Mouse (Mus musculus) midbrain, embryonic 12.5 days (tissue): ENCODE measurements around the gene Hydin. TPM values are rescaled to one million over a fixed set of nuclear protein-coding genes. Genes with fewer than 3 reads are reported as not detected.

Experiments
- ATAC-seq: fragments of 200-750 bp; cut with Nextera tagmentation; 2 replicates; pipeline ENCODE4 v1.8.0; 2017; ENCODE audit warnings: low read depth, moderate TSS enrichment, moderate library complexity; ENCODE audit not compliant: low FRiP score
- H3K27ac ChIP-seq: fragments of 300-500 bp; sonication (generic); replicated peaks from 2 replicates; pipeline ENCODE4 v1.5.1; 2016; ENCODE audit warnings: mild to moderate bottlenecking
- H3K27me3 ChIP-seq: fragments of 300-500 bp; sonication (generic); 2 replicates; pipeline ENCODE4 v1.6.1; 2016; ENCODE audit warnings: mild to moderate bottlenecking
- H3K36me3 ChIP-seq: fragments of 300-500 bp; sonication (generic); 2 replicates; pipeline ENCODE4 v1.6.1; 2016
- H3K4me1 ChIP-seq: fragments of 300-500 bp; sonication (generic); 2 replicates; pipeline ENCODE4 v1.6.1; 2016
- H3K4me2 ChIP-seq: fragments of 300-500 bp; sonication (generic); replicated peaks from 2 replicates; pipeline ENCODE4 v1.6.1; 2016; ENCODE audit warnings: mild to moderate bottlenecking, moderate library complexity
- H3K4me3 ChIP-seq: fragments of 300-500 bp; sonication (generic); 2 replicates; pipeline ENCODE4 v1.5.1; 2016; ENCODE audit warnings: mild to moderate bottlenecking
- H3K9ac ChIP-seq: fragments of 300-500 bp; sonication (generic); replicated peaks from 2 replicates; pipeline ENCODE4 v1.6.1; 2016; ENCODE audit warnings: mild to moderate bottlenecking, moderate library complexity
- H3K9me3 ChIP-seq: fragments of 300-500 bp; sonication (generic); 2 replicates; pipeline ENCODE4 v1.6.1; 2016; ENCODE audit warnings: mild to moderate bottlenecking
- WGBS: fragments of 180-500 bp; shearing (Covaris S2); methylation state at CpG from one replicate; pipeline ENCODE4 v1.1.7; 2016; 5-methylcytosine and 5-hydroxymethylcytosine counted together
- polyA plus RNA-seq: library from polyadenylated mRNA; unstranded; fragments of >200 nt; fragmentation: Nextera tagmentation; extraction: Ambion mirVana; gene quantifications from 2 replicates; pipeline ENCODE4 v1.2.1, GENCODE M21; 2016

Gene Hydin
- polyA plus RNA-seq, 1 experiment from 2014 or later: 0.03 TPM

- ATAC-seq: no peak
- H3K4me2 ChIP-seq: no peak overlapping the region
- H3K4me1 ChIP-seq: no peaks in the 10 kb centered on the region
- no peaks in the 10 kb centered on the region for H3K36me3 ChIP-seq
- H3K4me3 ChIP-seq: no peak overlapping the region
- no peak overlapping the region for H3K27ac ChIP-seq
- H3K9ac ChIP-seq: no peak overlapping the region
- H3K27me3 ChIP-seq: no peaks in the 10 kb centered on the region
- no peaks in the 10 kb centered on the region for H3K9me3 ChIP-seq
- WGBS: 81% methylated on average over 4 of the region's 4 CpGs
Observed at GRCm38 (mm10) chr8:110626431-110626830, 359.7 kb downstream of the Hydin start.

GRCm38 (mm10) chr8:110629245-110630063, 362.7 kb downstream of the Hydin start:
- Histone ChIP-seq H3K4me2 (no peak overlapping the region), H3K9me3 (no peaks in the 10 kb centered on the region), H3K4me1 (no peaks in the 10 kb centered on the region), H3K9ac (no peak overlapping the region), H3K4me3 (no peak overlapping the region), H3K36me3 (peaks cover 26% of the 10 kb centered on the region), H3K27ac (no peak overlapping the region), H3K27me3 (no peaks in the 10 kb centered on the region)
- ATAC-seq: no peak
- 69% methylated on average over 9 of the region's 9 CpGs for WGBS

- no peak overlapping the region for H3K4me3 ChIP-seq
- no peaks in the 10 kb centered on the region for H3K27me3 ChIP-seq
- peaks cover 33% of the 10 kb centered on the region for H3K36me3 ChIP-seq
- H3K4me1 ChIP-seq: no peaks in the 10 kb centered on the region
- WGBS: 97% methylated on average over 3 of the region's 3 CpGs
- H3K27ac ChIP-seq: no peak overlapping the region
- no peaks in the 10 kb centered on the region for H3K9me3 ChIP-seq
- H3K9ac ChIP-seq: no peak overlapping the region
- no peak for ATAC-seq
- H3K4me2 ChIP-seq: no peak overlapping the region
Observed at GRCm38 (mm10) chr8:110630079-110630478, 363.3 kb downstream of the Hydin start.

- Histone ChIP-seq H3K27ac (no peak overlapping the region), H3K9me3 (no peaks in the 10 kb centered on the region), H3K4me1 (no peaks in the 10 kb centered on the region), H3K27me3 (no peaks in the 10 kb centered on the region), H3K4me3 (no peak overlapping the region), H3K9ac (no peak overlapping the region), H3K4me2 (no peak overlapping the region), H3K36me3 (peaks cover 38% of the 10 kb centered on the region)
- WGBS: 90% methylated on average over 8 of the region's 8 CpGs
- no peak for ATAC-seq
Observed at GRCm38 (mm10) chr8:110630571-110631071, 363.8 kb downstream of the Hydin start.

GRCm38 (mm10) chr8:110631201-110631600, 364.4 kb downstream of the Hydin start:
- H3K4me1 ChIP-seq: no peaks in the 10 kb centered on the region
- WGBS: 93% methylated on average over 7 of the region's 7 CpGs
- H3K27ac ChIP-seq: no peak overlapping the region
- no peak overlapping the region for H3K4me2 ChIP-seq
- peaks cover 44% of the 10 kb centered on the region for H3K36me3 ChIP-seq
- no peak overlapping the region for H3K9ac ChIP-seq
- no peaks in the 10 kb centered on the region for H3K27me3 ChIP-seq
- H3K9me3 ChIP-seq: no peaks in the 10 kb centered on the region
- no peak overlapping the region for H3K4me3 ChIP-seq
- ATAC-seq: no peak

- Histone ChIP-seq H3K27me3 (no peaks in the 10 kb centered on the region), H3K36me3 (peaks cover 70% of the 10 kb centered on the region), H3K27ac (no peak overlapping the region), H3K9ac (no peak overlapping the region), H3K4me3 (no peak overlapping the region), H3K9me3 (no peaks in the 10 kb centered on the region), H3K4me2 (no peak overlapping the region), H3K4me1 (no peaks in the 10 kb centered on the region)
- ATAC-seq: no peak
- WGBS: 92% methylated on average over 3 of the region's 3 CpGs
Observed at GRCm38 (mm10) chr8:110633814-110634213, 367.0 kb downstream of the Hydin start.

- WGBS: 95% methylated on average over 6 of the region's 6 CpGs
- H3K4me3 ChIP-seq: no peak overlapping the region
- no peak overlapping the region for H3K27ac ChIP-seq
- H3K27me3 ChIP-seq: no peaks in the 10 kb centered on the region
- H3K4me2 ChIP-seq: no peak overlapping the region
- ATAC-seq: no peak
- no peaks in the 10 kb centered on the region for H3K4me1 ChIP-seq
- H3K9me3 ChIP-seq: no peaks in the 10 kb centered on the region
- H3K36me3 ChIP-seq: peaks cover 72% of the 10 kb centered on the region
- H3K9ac ChIP-seq: no peak overlapping the region
Observed at GRCm38 (mm10) chr8:110636182-110636581, 369.4 kb downstream of the Hydin start.

DNA sequence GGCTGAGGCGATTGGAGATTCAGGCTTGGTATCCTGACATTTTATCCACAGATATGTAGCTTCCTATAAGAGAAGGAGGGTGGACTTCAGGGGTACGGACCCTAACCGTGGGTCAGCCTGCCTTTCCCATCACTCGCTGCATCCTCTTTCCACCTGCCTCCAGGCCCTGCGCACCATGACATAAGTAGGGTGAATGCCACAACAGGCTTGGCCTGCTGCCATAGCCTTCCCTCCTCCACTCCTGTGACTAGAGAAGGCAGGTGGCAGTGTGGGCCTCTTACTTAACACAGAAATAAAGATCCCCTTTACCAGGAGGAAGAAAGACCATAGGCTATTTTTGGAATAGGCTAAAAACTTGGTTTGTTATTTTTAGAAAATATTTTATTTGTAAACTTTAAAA, 375.6 kb downstream of the Hydin start:
- H3K36me3 ChIP-seq: peaks cover 41% of the 10 kb centered on the region
- 92% methylated on average over 5 of the region's 5 CpGs for WGBS

GRCm38 (mm10) chr8:110643177-110643576, 376.4 kb downstream of the Hydin start:
- H3K9me3 ChIP-seq: no peaks in the 10 kb centered on the region
- no peaks in the 10 kb centered on the region for H3K4me1 ChIP-seq
- H3K9ac ChIP-seq: no peak overlapping the region
- no peak for ATAC-seq
- H3K4me2 ChIP-seq: no peak overlapping the region
- H3K36me3 ChIP-seq: peaks cover 32% of the 10 kb centered on the region
- H3K4me3 ChIP-seq: no peak overlapping the region
- no peaks in the 10 kb centered on the region for H3K27me3 ChIP-seq
- WGBS: 76% methylated on average over 4 of the region's 4 CpGs
- H3K27ac ChIP-seq: no peak overlapping the region

More for the DNA sequence above, 375.6 kb downstream of the Hydin start:
- Histone ChIP-seq H3K27me3 (no peaks in the 10 kb centered on the region), H3K4me2 (no peak overlapping the region), H3K4me1 (no peaks in the 10 kb centered on the region), H3K9ac (no peak overlapping the region), H3K27ac (no peak overlapping the region), H3K4me3 (no peak overlapping the region), H3K9me3 (no peaks in the 10 kb centered on the region)
- ATAC-seq: no peak

- Histone ChIP-seq H3K4me3 (no peak overlapping the region), H3K27me3 (no peaks in the 10 kb centered on the region), H3K4me1 (no peaks in the 10 kb centered on the region), H3K36me3 (peaks cover 32% of the 10 kb centered on the region), H3K27ac (no peak overlapping the region), H3K4me2 (no peak overlapping the region), H3K9me3 (no peaks in the 10 kb centered on the region), H3K9ac (no peak overlapping the region)
- WGBS: 92% methylated on average over 4 of the region's 4 CpGs
- no peak for ATAC-seq
Observed at GRCm38 (mm10) chr8:110644422-110644821, 377.6 kb downstream of the Hydin start.

DNA sequence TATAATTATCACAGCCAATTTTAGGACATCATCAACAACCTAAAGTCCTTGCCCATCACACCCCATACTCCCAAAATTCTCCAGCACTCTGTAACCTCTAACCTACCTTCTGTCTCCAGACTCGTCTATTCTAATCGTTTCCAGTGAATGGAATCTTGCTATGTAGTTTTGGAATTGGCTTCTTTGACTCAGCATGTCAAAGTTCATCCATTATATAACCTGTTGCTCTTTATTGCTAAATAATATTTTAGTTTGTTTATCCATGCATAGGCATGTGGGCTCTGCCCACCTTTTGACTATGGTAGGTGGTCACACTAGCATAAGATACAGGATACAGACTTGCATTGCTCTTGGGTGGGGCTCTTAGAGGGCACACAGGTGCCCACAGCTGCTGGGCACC, 378.1 kb downstream of the Hydin start:
- Histone ChIP-seq H3K9me3 (no peaks in the 10 kb centered on the region), H3K27me3 (no peaks in the 10 kb centered on the region), H3K4me1 (no peaks in the 10 kb centered on the region), H3K27ac (no peak overlapping the region), H3K4me2 (no peak overlapping the region), H3K36me3 (peaks cover 36% of the 10 kb centered on the region), H3K9ac (no peak overlapping the region), H3K4me3 (no peak overlapping the region)
- 87% methylated on average over 2 of the region's 2 CpGs for WGBS
- no peak for ATAC-seq

GRCm38 (mm10) chr8:110645340-110645739, 378.6 kb downstream of the Hydin start:
- Histone ChIP-seq H3K27me3 (no peaks in the 10 kb centered on the region), H3K36me3 (peaks cover 39% of the 10 kb centered on the region), H3K9me3 (no peaks in the 10 kb centered on the region), H3K9ac (no peak overlapping the region), H3K27ac (no peak overlapping the region), H3K4me2 (no peak overlapping the region), H3K4me1 (no peaks in the 10 kb centered on the region), H3K4me3 (no peak overlapping the region)
- no peak for ATAC-seq
- 92% methylated on average over 3 of the region's 3 CpGs for WGBS
